Mouse (Mus musculus) brain, adult 2 months (tissue): ENCODE results near the gene Hhatl.
A peak's percentile ranks its signal among the peaks of the same experiment; 100 is the strongest.

Experiments used
- DNase-seq: peaks from one replicate; pipeline ENCODE4 v3.0.0; 2011; ENCODE audit warnings: low read depth, low spot score

The Hhatl gene

DNA sequence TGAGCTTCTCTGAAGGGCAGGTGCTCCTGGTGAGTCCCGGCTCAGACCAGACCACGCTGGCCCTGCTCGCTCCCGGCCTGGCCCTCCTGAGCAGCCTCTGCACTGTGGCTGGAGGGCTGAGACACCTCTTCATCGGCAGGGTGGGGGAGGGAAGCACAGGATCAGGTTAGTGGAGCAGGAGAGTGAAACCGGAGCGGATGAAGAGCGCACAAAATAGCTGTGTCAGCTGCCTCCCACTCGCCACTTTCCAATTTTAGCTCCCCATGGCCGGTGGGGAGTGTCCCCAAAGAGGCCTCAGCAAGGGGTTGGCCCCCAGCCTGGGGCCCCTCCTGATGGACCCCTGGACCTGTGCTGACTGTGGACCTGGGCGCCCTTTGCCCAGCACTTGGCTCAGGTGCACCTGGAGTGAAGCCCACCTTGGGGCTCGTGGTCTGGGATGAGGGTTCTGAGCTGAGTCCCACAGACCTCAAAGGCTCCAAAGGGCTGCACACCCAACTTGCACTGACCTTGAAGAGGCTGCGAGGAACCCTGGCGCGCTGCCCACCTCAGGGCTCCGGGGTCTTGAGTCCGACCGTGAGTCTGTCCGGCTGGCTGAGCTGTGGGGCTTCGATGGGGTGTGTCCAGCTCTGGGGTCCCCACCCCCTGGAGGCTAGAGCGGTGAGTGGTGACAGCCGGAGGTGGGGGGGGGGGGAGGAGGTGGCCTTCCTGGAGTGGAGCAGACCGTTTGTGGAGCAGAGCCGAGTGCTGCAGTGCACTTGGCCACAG is at the start of gene Hhatl:
Gene Hhatl (minus strand): TSS at position 751 of the 765 bp plus-strand sequence.
- peak; percentile 63 for DNase-seq

DNA sequence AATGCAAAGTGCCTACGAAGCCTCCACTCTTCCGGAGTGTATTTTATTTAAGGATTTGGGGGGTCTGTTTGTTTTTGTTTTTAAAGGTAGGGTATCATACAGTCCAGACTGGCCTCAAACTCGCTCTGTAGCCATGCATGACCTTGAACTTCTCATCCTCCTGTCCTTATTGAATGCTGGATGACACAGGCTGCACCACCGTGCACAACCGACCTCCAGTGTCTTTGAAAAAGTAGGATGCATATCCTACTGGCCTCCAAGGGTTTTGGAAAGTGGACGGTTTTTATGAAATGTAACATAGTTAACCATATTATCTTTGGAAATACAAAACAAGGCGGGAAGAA is 47.3 kb upstream of the Hhatl start:
- no peak for DNase-seq

DNA sequence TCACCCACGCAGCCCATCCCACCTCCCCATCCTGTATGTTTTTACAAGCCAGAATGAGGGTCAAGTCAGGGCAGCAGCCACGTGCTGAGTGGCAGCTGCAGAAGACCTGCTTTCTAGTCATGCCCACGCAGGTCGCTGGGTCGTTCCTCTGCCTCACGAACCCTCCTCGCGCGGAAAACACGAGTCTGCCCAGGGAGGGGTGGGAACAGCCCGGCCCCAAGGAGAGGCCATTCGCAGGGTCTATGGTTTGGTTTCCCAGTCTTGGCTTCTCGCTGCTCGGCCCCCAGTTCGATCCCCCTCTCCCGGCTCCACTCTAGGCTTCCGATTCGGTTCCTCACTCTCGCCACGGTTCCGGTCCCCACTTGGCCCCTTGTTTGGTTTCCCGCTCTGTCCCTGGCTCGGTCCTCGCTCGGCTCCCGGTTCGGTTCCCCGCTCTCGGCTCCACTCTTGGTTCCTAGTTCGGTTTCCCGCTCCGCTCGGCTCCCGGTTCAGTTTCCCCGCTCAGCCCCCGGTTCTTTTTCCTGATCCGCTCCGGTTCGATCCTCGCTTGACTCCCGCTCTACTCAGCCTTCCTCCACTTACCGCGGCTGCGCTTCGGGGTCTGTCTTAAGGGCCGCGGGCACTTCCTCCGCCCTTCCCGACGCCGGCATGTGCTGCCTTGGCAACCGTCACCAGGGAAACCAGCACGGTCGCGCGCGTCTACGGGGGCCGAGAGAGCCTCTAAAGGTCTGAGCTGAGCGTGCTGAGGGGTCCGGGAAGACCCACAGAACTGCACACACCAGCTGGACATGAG is 46.7 kb upstream of the Hhatl start, which contains the start of gene Ccdc13:
Gene Ccdc13 (minus strand): TSS at position 633 of the 793 bp plus-strand sequence.
- DNase-seq: peak; percentile 87

GRCm38 (mm10) chr9:121838008-121838407 is 45.7 kb upstream of the Hhatl start:
- no peak for DNase-seq

GRCm38 (mm10) chr9:121833825-121834224 is 41.5 kb upstream of the Hhatl start:
- DNase-seq: no peak

- DNase-seq: peak; percentile 90
Observed at GRCm38 (mm10) chr9:121830956-121831293, 38.6 kb upstream of the Hhatl start.

DNA sequence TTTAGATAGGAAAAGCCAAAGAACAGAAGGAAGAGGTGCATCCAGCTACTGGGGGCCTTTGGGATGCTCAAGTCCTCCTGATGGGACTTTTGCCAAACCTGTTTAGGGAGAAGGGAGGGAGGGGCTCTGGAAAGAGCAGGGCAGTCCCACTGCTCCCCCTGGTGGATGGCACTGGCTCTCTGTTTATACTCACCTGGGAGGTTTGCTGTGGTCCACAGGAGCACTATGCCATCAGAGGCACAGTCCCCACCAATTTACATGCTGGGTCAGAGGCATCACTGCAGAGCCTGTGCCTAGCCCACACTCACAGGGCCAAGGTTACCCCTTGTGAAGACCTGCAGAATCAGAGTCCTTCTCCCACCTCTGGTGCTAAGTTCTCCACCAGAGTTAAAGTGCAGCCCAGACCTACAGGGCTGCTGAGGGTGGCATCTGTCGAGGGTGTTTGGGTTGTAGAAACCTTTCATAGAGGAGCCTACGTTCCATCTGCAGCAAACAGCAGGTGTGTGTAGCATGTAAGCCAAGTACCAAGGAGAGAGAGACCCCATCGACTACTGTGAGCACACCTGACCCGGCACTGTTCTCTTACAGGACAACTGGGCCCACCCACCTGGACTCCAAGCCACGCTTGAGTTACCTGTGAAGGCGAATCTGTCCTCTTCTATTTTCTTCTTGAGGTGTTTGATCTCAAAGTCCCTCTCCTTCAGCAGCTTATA is 38.1 kb upstream of the Hhatl start:
- DNase-seq: peak; percentile 86

DNA sequence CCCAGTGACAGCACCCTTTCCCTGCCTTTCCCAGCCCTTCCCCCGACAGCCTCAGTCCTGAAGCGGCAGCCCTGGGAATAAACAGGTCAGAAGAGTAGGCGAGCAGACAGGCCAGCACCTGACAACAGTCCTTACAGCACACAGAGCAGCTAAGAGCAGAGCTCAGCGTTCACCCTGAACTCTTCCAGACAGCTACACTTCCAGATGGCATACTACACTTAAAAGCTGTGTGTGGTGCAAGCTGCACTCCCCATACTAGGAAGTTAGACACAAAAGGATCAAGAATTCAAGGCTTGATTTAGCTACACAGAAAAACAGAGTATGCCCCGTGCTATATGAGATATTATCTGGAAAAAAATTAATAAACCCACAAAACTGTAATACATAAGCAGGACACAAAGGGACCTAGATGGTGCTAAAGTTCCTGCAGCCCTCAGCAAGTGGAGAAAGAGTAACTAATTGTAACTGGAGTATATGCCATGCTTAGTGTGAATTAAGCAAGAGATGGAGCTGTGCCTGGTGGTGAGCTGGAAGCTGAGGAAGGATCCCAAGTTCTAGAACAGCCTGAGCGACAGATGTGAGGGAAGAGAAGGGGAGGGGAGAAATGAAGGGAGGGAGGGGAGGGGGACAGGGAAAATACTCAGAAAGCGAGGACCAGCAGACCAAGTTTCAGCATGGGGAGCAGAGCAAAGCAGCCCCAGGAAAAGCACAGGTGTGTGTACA is 37.1 kb upstream of the Hhatl start:
- no peak for DNase-seq

DNA sequence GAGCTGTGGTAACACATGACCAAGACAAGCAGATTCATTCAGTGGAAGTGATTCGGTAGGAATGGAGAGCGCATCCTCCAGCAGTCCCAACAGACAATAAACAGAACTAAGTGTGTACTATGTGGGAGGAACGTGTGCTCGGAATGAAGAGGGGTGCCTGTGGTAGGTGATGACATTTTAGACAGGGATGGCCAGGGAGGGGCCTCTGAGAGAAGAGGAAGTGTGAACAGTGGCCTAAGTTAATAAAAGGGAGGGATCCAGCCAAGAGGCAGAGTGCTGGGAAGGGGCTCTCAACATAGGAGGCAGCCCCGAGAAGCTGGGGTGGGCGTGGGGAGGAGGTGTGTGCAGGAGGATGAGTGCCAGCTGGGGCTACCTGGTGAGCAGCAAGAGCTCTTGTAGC is 36.0 kb upstream of the Hhatl start:
- DNase-seq: no peak

- peak; percentile 82 for DNase-seq
Observed at GRCm38 (mm10) chr9:121826356-121826755, 34.0 kb upstream of the Hhatl start.

DNA sequence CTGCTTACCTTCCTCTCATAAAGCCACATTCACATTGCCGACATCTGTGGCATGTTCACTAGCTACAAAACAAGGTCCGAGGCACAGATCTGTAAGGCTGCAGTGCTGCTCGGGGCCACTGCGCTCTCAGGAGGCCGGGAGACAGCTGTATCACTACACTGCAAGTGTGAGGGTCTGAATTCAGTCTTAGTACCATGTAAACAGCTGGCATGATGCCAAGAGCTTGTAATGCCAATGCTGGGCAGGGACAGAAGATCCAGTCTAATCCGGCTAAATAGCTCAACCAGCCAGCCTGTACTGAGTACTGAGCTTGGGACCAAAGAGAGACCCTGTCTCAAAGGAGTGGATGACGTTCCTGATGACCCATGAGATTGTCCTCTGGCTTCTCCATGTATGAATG is 31.7 kb upstream of the Hhatl start:
- DNase-seq: peak; percentile 60

- DNase-seq: peak; percentile 94
Observed at GRCm38 (mm10) chr9:121823051-121823450, 30.7 kb upstream of the Hhatl start.

DNA sequence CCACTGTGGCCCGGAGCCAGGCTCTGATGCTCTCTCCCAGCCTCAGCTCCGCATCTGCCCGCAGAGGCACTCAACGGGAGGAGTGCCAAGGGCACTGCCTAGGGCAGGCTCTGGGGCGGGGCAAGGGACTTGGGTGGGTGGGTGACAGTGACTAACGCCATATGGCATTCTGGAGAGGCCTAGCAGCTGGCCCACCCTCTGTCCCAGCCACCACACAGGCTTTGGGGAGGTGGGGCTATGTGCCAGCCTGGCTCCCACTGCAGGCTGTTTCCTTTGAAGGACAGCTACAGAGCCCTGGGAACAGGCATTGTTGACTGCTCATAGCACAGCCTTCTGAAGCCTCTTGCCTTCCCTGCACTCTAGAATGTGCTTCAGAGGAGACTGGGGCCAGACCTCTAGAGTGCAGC is 30.3 kb upstream of the Hhatl start:
- peak; percentile 83 for DNase-seq

DNA sequence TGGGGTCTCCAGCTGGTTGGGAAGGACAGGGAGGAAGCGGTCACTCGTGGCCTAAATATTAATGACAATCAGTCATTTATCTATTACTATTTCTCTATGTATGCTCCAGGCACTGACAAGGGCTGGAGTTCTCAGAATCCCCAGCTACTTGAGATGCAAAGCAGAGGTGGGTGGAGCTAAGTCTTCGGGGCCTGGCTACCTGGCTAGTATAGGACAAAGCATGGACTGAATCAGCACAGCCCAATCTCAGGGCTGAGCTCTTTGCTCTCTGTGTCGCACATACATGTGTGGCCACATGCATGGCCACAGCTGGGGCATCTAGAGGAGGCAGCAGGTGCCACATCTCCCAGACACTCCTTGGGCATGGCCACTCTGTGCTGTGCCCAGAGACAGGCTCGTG is 28.5 kb upstream of the Hhatl start:
- DNase-seq: no peak

GRCm38 (mm10) chr9:121819771-121820471 is 27.6 kb upstream of the Hhatl start:
- DNase-seq: peak; percentile 89

GRCm38 (mm10) chr9:121819073-121819770 is 26.9 kb upstream of the Hhatl start:
- DNase-seq: peak; percentile 78

- DNase-seq: no peak
Observed at GRCm38 (mm10) chr9:121815183-121815582, 22.9 kb upstream of the Hhatl start.

DNA sequence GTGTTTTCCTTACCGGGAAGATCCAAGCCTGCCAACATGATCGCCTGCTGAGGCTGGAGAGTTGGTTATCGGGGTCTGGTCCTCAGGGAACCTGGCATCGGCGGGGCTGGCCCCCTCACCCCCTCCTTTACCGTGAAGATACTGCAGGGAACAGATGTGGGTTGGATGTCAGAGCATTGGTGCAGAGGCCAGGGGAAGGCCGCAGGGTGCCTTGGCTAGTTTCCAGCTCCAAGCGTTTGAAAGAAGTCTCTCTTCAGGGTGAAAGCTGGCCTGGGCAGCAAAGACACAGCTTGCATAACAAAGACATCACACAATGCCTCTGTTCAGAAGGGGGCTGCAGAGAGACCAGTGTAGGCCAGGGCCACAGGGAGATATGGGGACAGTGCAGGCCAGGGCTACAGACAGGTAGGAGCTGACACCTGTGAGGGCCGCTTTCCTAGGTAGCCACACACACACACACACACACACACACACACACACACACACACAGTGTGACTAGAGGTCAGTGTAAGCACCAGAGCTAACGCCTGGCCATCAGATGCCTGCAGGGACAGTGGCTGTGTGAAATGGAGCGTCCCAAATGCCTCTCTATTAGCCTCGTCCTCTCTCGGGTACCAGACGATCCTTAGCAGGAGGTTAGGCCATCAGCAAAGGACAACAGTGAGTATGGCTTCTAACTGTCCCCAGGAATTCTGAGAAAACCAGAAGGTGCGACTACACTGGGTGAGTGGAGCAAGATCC is 17.9 kb upstream of the Hhatl start:
- DNase-seq: peak; percentile 95

GRCm38 (mm10) chr9:121808511-121808910 is 16.2 kb upstream of the Hhatl start:
- DNase-seq: peak; percentile 85

GRCm38 (mm10) chr9:121807947-121808346 is 15.6 kb upstream of the Hhatl start:
- DNase-seq: peak; percentile 61
